Mouse (Mus musculus): ENCODE data around the gene Agap1. TPM values are rescaled to one million over a fixed set of nuclear protein-coding genes. Genes with fewer than 3 reads are reported as not detected.

Agap1 gene
- total and polyA plus RNA-seq, 2 experiments from 2014 or later, result 45.9 to 175 TPM

DNA sequence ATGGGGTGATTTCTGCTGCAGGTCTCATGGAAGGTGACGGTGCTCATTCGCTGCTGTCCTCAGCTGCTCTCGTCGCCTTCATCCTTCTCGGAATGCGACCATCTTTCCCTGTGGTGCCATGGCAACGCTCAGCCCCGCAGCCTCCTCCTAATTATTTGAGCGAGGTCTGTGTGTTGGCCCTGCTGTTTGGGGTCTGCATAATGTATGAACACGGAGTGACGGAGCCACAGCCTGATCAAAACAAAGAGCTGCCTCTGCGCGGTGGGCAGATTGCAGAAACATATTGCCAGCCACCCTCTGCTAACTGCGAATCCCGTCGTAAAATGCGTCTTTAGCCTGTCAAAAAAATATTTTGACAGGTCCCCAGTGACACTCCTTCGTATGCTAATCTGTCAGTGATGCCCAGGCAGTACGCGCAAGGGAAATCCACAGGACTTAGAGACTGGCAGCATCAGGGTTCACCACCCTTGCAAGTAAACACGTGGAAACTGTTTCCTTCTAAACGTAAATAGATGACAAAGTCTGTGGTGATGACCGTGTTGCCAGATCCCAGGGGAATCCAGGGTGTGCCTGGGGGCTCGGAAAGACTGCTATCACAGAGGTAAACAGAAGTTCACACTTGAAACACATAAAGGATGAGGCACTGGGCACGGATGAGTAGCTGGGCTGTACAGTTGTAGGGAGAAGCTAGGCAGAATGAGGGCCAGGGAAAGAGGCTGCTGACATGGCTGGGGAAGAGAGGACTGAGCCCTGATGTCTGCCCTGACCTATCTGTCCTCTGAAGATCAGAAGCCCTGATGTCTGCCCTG, 95.7 kb downstream of the Agap1 start:
- peak overlapping the region; percentile 72 for H3K27ac ChIP-seq (ENCODE audit: low read depth, low read length)
- H3K9me3 ChIP-seq (ENCODE audit: low read length), result no peaks in the 10 kb centered on the region
- H3K4me2 ChIP-seq (ENCODE audit: low read depth, low read length, poor library complexity, severe bottlenecking), result peak overlapping the region; percentile 42
- ATAC-seq (ENCODE audit: low FRiP score) (peak; percentile 87), DNase-seq (ENCODE audit: low spot score) (peak; percentile 75)
- no peaks in the 10 kb centered on the region for H3K36me3 ChIP-seq (ENCODE audit: insufficient read depth, low read length)
- no peak overlapping the region for H3K4me3 ChIP-seq (ENCODE audit: low read depth, low read length)
- 9% methylated on average over 25 of the region's 25 CpGs for WGBS
- TF ChIP-seq CTCF (IDR thresholded peaks at IDR 0.05), result no peak
- H3K9ac ChIP-seq (replicated peaks; ENCODE audit: low read length, poor library complexity, severe bottlenecking), result peak overlapping the region; percentile 26; the same call in 1 of the 2 replicates
- H3K27me3 ChIP-seq (ENCODE audit: insufficient read depth, low read length), result no peaks in the 10 kb centered on the region
- peaks cover 33% of the 10 kb centered on the region for H3K4me1 ChIP-seq (ENCODE audit: insufficient read depth, low read length)

DNA sequence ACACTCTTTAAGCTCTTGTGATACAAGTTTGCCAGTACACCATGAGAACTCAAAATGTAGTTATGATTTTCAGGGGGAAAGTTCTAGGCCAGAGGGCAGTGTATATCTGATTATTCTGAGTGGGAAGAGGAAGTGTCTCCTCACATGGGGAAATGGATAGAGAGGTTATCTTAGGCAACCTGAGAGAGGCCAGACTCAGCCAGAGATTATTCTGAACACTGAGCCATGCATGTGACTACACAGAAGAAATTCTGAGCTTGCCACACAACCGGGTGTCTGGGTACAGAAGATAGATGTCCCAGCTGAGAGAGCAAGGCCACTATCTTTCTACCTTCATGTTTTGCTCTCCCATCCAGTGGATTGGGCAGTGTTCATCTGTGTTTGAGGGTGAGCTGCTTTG, 97.9 kb downstream of the Agap1 start:
- TF ChIP-seq CTCF (IDR thresholded peaks at IDR 0.05), result no peak
- H3K4me3 ChIP-seq (ENCODE audit: low read depth, low read length), result no peak overlapping the region
- H3K4me2 ChIP-seq (ENCODE audit: low read depth, low read length, poor library complexity, severe bottlenecking), result no peak overlapping the region
- no peak overlapping the region for H3K27ac ChIP-seq (ENCODE audit: low read depth, low read length)
- no peaks in the 10 kb centered on the region for H3K9me3 ChIP-seq (ENCODE audit: low read length)
- DNase-seq (ENCODE audit: low spot score), result no peak
- H3K4me1 ChIP-seq (ENCODE audit: insufficient read depth, low read length), result peaks cover 30% of the 10 kb centered on the region
- WGBS, result 86% methylated on average over 1 of the region's 1 CpGs
- no peaks in the 10 kb centered on the region for H3K27me3 ChIP-seq (ENCODE audit: insufficient read depth, low read length)
- no peaks in the 10 kb centered on the region for H3K36me3 ChIP-seq (ENCODE audit: insufficient read depth, low read length)
- ATAC-seq (ENCODE audit: low FRiP score), result no peak
- no peak overlapping the region for H3K9ac ChIP-seq (replicated peaks; ENCODE audit: low read length, poor library complexity, severe bottlenecking)

DNA sequence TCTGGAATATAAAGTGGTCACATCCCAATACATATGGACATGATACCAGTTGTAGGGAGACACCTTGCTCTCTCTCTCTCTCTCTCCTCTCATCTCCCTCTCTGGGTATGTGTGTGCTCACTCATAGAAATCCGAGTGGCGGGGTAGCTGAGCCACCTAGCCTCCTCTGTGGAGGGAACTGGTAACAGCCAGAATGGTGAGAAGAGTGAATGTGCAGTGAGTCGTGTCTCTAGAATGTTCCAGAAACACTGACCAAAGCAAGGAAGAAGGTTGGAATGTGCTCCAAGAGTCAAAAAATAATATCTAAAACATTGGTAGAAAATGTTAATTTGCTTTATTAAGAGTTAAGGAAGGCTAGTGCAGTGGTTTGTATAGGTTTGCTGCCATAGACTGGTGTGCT, 99.2 kb downstream of the Agap1 start:
- ATAC-seq (ENCODE audit: low FRiP score) (no peak), DNase-seq (ENCODE audit: low spot score) (no peak)
- no peak overlapping the region for H3K27ac ChIP-seq (ENCODE audit: low read depth, low read length)
- no peaks in the 10 kb centered on the region for H3K36me3 ChIP-seq (ENCODE audit: insufficient read depth, low read length)
- no peak overlapping the region for H3K4me2 ChIP-seq (ENCODE audit: low read depth, low read length, poor library complexity, severe bottlenecking)
- peaks cover 25% of the 10 kb centered on the region for H3K4me1 ChIP-seq (ENCODE audit: insufficient read depth, low read length)
- 95% methylated on average over 3 of the region's 3 CpGs for WGBS
- no peak overlapping the region for H3K4me3 ChIP-seq (ENCODE audit: low read depth, low read length)
- H3K27me3 ChIP-seq (ENCODE audit: insufficient read depth, low read length), result no peaks in the 10 kb centered on the region
- TF ChIP-seq CTCF (IDR thresholded peaks at IDR 0.05), result no peak
- no peak overlapping the region for H3K9ac ChIP-seq (replicated peaks; ENCODE audit: low read length, poor library complexity, severe bottlenecking)
- H3K9me3 ChIP-seq (ENCODE audit: low read length), result no peaks in the 10 kb centered on the region

DNA sequence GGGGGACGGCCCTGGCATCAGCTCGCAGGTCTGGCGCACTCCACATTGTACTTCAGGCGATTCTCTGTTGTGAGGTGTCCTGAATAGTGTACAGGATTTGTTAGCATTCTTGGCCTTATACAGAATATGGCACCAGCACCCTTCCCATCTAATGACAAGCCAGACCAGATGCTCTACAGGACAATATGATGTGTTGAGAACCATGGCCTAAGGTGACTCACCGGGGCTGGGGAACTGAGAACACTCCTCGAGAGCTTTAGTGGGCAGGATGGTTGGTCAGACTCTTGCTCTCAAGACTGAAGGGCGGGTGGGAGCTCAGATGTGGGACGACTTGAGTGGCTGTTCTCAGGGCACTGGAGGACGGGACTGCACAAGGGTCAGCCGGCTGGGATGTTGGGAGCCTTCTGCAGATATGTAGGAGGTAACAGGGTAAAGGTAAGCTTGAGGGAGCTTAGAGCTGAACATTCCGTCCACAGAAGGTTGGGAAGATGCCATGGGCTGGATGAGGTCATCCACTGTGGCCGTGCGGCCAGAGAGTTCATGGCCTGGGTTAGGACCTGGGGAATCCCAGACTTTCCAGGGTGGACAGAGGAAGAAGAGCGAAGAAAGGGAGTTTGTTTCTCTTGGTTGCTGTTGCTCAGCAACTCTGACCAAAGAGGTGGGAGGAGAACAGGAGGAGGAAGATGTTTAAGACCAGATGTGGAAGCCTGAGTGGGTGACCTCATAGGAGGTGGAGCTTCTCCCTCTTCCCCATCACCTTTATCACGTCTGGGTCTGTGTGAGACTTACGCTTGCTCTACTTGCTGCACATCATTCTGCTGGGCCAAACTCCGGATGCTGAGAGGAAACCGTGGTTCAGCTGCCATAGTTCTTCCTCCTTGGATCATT, 100.6 kb downstream of the Agap1 start:
- Histone ChIP-seq H3K4me1 (ENCODE audit: insufficient read depth, low read length) (peaks cover 16% of the 10 kb centered on the region), H3K27me3 (ENCODE audit: insufficient read depth, low read length) (no peaks in the 10 kb centered on the region), H3K9me3 (ENCODE audit: low read length) (no peaks in the 10 kb centered on the region), H3K27ac (ENCODE audit: low read depth, low read length) (no peak overlapping the region), H3K36me3 (ENCODE audit: insufficient read depth, low read length) (no peaks in the 10 kb centered on the region), H3K4me2 (ENCODE audit: low read depth, low read length, poor library complexity, severe bottlenecking) (no peak overlapping the region), H3K9ac (replicated peaks; ENCODE audit: low read length, poor library complexity, severe bottlenecking) (no peak overlapping the region), H3K4me3 (ENCODE audit: low read depth, low read length) (no peak overlapping the region)
- WGBS, result 86% methylated on average over 18 of the region's 18 CpGs
- no peak for TF ChIP-seq CTCF (IDR thresholded peaks at IDR 0.05)
- ATAC-seq (ENCODE audit: low FRiP score), result no peak
- no peak for DNase-seq (ENCODE audit: low spot score)

DNA sequence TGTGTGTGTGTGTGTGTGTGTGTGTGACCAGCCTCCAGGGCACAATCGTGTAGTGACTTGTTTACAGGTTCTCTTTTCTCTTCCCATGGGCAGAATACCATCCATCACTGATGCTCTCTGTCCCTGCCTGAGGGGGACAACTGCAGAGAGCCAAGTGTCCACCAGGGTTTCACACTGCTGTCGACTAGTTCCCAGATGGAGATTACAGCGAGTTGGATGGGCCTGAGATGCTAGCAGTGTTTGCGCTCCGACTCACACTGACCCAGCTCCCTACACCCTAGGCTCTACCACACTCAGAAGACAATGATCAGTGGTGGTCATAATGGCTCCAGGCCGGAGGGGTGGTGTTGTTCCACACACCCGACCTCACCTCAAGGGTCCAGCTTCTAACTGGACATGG, 101.4 kb downstream of the Agap1 start:
- 82% methylated on average over 7 of the region's 7 CpGs for WGBS
- DNase-seq (ENCODE audit: low spot score) (no peak), ATAC-seq (ENCODE audit: low FRiP score) (no peak)
- no peak overlapping the region for H3K27ac ChIP-seq (ENCODE audit: low read depth, low read length)
- peaks cover 10% of the 10 kb centered on the region for H3K4me1 ChIP-seq (ENCODE audit: insufficient read depth, low read length)
- TF ChIP-seq CTCF (IDR thresholded peaks at IDR 0.05), result no peak
- H3K9ac ChIP-seq (replicated peaks; ENCODE audit: low read length, poor library complexity, severe bottlenecking), result no peak overlapping the region
- no peaks in the 10 kb centered on the region for H3K9me3 ChIP-seq (ENCODE audit: low read length)
- H3K27me3 ChIP-seq (ENCODE audit: insufficient read depth, low read length), result no peaks in the 10 kb centered on the region
- H3K36me3 ChIP-seq (ENCODE audit: insufficient read depth, low read length), result no peaks in the 10 kb centered on the region
- H3K4me2 ChIP-seq (ENCODE audit: low read depth, low read length, poor library complexity, severe bottlenecking), result no peak overlapping the region
- no peak overlapping the region for H3K4me3 ChIP-seq (ENCODE audit: low read depth, low read length)

DNA sequence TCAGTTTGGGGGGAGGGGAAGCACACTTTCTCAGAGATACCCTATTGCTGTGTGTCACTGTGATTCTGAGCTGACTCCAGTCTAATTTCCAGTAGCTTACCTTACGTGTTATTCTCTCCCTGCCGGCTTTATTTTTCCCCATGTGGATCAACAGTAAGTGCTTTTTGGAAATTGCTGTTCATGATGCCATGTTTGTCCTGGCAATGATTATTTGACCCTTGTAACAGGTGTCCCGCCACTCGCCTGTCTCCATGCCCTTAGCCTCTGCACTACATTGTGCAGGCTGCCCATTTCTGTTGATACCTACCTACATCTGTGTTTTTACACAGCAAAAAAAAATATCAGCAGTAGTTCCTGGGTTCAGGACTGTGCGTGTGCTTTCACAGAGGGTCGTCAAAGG, 102.8 kb downstream of the Agap1 start:
- Histone ChIP-seq H3K4me2 (ENCODE audit: low read depth, low read length, poor library complexity, severe bottlenecking) (no peak overlapping the region), H3K36me3 (ENCODE audit: insufficient read depth, low read length) (no peaks in the 10 kb centered on the region), H3K4me1 (ENCODE audit: insufficient read depth, low read length) (peaks cover 10% of the 10 kb centered on the region), H3K9me3 (ENCODE audit: low read length) (no peaks in the 10 kb centered on the region), H3K4me3 (ENCODE audit: low read depth, low read length) (no peak overlapping the region), H3K27ac (ENCODE audit: low read depth, low read length) (no peak overlapping the region), H3K27me3 (ENCODE audit: insufficient read depth, low read length) (no peaks in the 10 kb centered on the region), H3K9ac (replicated peaks; ENCODE audit: low read length, poor library complexity, severe bottlenecking) (no peak overlapping the region)
- no peak for TF ChIP-seq CTCF (IDR thresholded peaks at IDR 0.05)
- WGBS, result 86% methylated on average over 6 of the region's 6 CpGs
- no peak for ATAC-seq (ENCODE audit: low FRiP score)
- DNase-seq (ENCODE audit: low spot score), result no peak
